22 mouse cellular contexts compared by ENCODE assay signal in the genomic region with DNA sequence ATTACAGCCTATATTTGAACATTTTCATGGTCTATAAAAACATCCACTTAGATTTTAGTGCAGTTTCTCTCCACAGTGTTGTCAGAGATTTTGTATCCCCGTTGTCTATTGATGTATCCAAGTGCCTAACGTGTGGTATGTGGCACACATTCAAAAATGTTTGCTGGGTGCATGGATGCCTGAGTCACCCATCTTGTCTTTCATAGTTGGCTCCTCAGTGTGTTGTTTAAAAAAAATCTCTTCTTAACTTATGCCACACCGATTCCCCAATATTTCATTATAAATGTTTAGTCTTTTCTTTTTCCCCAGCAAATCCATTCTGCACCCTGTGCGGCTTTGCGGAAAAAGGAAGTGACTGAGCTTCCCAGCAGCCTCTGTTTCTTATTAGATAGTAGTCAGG. TPM values are rescaled to one million over a fixed set of nuclear protein-coding genes. Genes with fewer than 3 reads are reported as not detected.
"Had no signal": no experiment of that assay in that cellular context is flagged by ENCODE, and none has a peak within 500 bp of the region (broad histone marks: within the 10 kb centered on the region; RNA-seq: fewer than 3 reads in every experiment).

No protein-coding gene starts in this region.

- H3K4me2 ChIP-seq: kidney, embryonic 15.5 days; limb, embryonic 13.5 days; lung, embryonic 14.5 days; midbrain, embryonic 12.5 days; midbrain, embryonic 15.5 days; neural tube, embryonic 13.5 days; stomach, embryonic 15.5 days had no signal

- H3K9ac ChIP-seq: kidney, embryonic 15.5 days; limb, embryonic 13.5 days; liver, embryonic 14.5 days; liver, postnatal 0 days; lung, embryonic 14.5 days; midbrain, embryonic 12.5 days; midbrain, embryonic 15.5 days; neural tube, embryonic 13.5 days; stomach, embryonic 15.5 days had no signal

- DNase-seq: kidney, adult 8-10 months; kidney, postnatal 10 days; kidney, postnatal 36 days; layer of hippocampus, postnatal 36 days; left cerebral cortex, postnatal 4 days; liver, postnatal 0 days; lung, embryonic 14.5 days; retina, postnatal 1 day; right cerebral cortex, postnatal 25 days; spleen, adult 18-20 months; thymus, adult 2 months; thymus, postnatal 25 days had no signal

- H3K9me3 ChIP-seq: kidney, embryonic 15.5 days; limb, embryonic 13.5 days; midbrain, embryonic 12.5 days; midbrain, embryonic 15.5 days; neural tube, embryonic 13.5 days; stomach, embryonic 15.5 days had no signal

- H3K36me3 ChIP-seq: kidney, embryonic 15.5 days; limb, embryonic 13.5 days; midbrain, embryonic 12.5 days; midbrain, embryonic 15.5 days; neural tube, embryonic 13.5 days; stomach, embryonic 15.5 days had no signal

- H3K27me3 ChIP-seq: kidney, embryonic 15.5 days; limb, embryonic 13.5 days; midbrain, embryonic 12.5 days; midbrain, embryonic 15.5 days; neural tube, embryonic 13.5 days; stomach, embryonic 15.5 days had no signal

- H3K4me3 ChIP-seq: kidney, embryonic 15.5 days; left cerebral cortex, adult 2 months; limb, embryonic 13.5 days; midbrain, embryonic 12.5 days; midbrain, embryonic 15.5 days; neural tube, embryonic 13.5 days; stomach, embryonic 15.5 days had no signal

- ATAC-seq: liver, postnatal 0 days; lung, postnatal 0 days; midbrain, embryonic 15.5 days had no signal

- H3K27ac ChIP-seq: kidney, embryonic 15.5 days; left cerebral cortex, adult 2 months; liver, embryonic 14.5 days; macrophage; midbrain, embryonic 12.5 days; midbrain, embryonic 15.5 days; neural tube, embryonic 13.5 days; stomach, embryonic 15.5 days had no signal

- H3K4me1 ChIP-seq: kidney, embryonic 15.5 days; midbrain, embryonic 12.5 days; midbrain, embryonic 15.5 days; neural tube, embryonic 13.5 days had no signal

RNA-seq across cellular contexts. Expression of gene Adamtsl3, which starts 23.7 kb away (rescaled TPM):
- polyA plus RNA-seq: macrophage had no signal
